Mouse (Mus musculus): ENCODE data around the gene Magi1.

The Magi1 gene

DNA sequence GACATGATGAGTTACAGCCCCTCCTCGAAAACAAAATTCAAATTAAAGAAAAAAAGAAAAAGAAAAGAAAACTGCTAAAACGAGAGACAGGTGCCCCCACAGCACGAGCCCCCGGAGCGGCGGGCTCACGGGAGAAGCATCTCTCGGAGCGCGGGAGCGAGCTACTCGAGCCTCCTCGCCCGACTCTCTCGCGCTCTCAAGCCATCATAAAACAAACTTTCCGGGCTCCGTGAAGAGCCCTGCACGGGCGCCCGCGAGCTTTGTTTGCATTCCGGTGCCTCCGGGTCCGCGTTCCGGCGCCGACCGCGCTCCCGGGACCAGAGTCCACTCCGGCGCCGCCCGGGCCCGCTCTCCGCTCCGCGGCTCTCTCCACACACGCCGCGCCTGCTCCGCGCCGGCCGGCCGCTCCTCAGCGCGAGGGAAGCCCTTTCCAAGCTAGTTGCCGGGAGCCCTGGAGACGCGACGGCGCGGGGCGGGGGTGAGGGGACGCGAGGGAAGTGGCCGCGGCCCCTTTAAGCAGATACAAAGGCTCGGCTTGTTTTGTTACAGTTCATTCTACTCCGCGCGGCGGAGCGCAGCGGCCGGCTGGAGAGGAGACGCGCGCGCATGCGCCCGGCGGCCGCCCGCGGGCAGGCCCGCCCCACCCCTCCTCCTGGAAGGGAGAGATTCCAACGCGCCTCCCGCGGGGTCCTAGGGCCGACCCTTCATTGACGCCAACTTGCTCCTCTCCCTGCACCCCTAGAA is at the start of gene Magi1:
Gene Magi1 (minus strand): TSS at position 600 of the 744 bp plus-strand sequence.
- DNase-seq = peak; percentile 65

DNA sequence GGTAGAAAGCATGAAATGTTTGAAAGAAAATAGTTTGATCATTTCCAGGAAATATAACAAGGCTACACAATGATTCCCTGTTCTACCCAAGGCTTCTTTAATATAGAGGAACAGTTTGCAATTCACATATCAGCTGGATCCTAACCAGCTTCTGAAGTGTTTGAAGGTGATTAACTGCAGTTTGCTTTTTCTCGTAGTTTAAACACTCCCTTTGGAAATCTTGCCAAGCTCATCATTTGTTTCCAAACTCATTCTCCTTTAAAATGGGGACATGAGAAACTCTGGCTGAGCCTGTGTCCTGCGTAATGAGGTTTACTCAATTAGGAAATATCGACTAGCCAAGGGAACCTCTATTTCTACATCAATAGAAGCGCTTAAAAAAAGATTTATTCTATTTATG is 43.4 kb upstream of the Magi1 start:
- DNase-seq = no peak

DNA sequence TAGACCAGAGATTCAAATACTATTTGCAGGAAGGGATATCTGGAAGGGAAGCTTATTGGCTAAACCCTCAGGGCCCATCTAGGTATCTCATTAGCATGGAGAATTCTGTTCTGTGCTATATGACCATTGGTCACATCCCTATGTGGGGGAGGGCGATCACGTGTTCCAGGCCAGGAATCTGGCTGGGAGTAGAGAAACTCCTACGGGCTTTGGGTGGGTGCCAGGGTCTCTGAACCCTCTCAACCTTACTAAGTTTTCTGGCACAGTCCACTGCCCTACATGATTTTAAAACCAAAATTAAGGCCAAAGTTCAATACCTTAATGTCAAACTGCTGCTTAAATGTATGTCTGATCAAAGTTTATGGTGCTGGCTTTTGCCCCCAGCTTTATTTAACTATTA is 33.2 kb upstream of the Magi1 start:
- DNase-seq = no peak

DNA sequence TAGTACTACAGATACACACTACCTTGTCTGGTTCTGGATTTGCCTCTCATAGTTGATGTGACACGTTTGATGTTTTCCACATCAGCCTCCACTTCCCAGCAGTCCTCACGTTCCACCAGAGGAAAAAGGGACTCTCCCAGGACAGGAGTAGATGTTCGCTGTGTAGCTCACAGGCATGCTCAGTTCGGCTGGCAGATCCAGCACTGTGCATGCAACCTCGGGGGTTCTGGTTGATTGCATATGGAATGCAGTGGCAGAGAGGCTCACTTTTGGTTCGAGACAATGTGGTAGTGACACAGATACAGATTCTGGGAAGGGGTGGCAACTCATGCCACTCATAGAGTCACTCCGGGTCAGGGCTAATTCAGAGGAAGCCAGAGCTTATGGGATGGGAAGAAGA is 28.6 kb upstream of the Magi1 start:
- no peak for DNase-seq

DNA sequence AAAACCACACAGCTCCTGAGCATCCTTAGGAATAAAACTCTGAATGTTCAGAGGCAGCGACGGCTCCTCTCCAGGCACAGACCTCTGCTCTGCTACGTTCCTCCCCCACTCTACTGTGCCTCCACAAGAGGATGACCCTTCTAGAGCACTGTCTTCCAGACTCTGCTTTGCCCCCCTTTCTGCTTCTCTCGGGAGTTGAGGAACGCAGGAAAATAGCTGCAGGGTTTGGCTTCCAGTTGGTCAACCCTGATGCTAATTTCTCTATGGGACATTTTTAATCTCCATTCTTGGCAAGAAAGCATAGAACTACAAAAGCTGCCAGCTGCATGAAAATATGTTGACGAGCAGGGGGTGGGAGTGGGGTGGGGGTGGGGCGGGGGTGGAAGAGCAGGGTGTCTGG is 24.8 kb upstream of the Magi1 start:
- DNase-seq = no peak

DNA sequence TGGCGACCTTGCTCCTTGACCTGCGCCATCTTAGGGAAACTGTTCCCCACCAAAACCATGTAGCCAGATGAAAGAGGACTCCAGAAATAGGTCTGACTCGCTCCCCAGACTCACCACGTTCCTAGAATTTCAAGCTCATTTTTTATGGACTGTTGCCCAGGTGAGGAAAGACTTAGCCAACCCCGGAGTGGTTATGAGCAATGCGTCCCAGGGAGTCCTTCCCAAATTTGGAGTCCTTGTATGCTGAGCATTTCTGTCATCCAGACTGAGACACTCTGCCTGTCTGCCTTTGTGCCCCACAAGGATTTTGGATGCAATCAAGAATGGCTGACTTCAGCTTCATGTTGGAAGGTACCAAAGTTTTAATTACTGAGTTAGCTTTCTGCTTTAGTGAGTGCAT is 19.8 kb upstream of the Magi1 start:
- no peak for DNase-seq

DNA sequence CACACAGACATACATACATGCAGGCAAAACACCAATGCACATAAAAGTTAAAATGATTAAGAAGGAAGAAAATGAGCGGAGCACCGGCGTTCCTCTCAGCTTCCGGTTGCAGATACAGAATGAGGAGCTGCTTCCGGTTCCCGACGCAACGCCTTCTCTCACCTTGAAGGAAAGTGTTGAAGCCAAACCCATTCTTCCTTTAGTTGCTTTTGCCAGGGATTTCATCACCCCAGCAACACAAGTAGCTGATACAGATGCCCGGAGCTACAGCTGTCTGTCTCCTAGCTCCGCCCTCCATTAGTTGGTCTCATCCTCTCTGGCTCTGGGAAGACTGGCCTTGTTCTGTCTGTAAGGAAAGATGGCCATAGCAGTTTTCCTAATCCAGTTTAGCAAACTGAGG is 18.1 kb upstream of the Magi1 start:
- no peak for DNase-seq

DNA sequence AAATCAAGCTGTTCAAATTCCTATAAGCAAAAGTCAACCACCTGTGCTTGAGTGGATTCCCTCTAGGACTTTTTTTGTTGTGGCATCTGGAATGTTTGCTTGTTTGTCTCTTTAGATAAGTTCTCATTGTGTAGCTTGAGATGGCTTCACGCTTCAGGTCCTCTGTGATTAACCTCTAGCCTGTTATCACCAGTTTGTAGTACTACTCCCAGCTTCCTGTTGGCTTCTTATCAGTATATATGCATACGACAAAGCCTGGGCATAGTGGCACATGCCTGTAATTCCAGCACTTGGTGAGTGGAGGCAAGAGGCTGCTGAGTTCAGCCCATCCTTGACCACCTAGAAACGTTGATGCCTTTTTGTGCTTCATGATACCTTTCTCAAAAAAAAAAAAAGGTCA is 16.8 kb upstream of the Magi1 start:
- DNase-seq = no peak

DNA sequence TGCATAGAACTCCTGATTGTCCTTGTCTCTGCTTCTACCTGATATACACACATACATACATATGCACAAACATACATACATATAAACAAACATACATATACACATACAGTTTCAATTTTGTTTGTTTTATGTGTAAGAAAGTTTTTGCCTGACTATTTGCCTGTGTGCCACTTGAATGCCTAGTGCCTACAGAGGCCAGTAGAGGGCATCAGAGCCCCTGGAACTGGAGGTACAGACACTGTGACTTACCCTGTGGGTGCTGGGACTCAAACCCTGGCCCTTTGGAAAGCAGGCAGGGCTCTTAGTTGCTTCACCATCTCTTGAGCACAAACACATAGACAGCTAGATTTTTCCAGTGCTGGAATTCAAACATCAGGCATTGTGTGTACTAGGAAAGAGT is 3.7 kb upstream of the Magi1 start:
- no peak for DNase-seq

DNA sequence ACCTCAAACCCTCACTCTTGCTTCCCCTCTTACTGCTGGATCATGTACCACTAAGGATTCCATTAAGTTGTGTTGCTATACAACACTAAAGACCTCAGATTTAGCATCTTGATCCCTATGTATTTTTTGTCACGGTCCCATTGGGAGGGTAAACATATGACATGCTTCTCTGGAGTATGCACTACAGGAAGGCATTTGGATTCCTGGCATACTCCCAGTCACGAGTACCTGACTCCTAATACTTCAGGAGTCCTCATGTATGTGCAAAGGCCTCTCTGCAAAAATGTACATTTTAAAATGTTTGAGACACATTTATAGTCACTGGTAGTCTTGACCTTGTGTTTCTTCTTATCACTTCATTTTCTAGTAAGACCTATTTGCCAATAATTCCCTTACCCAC is 2.8 kb upstream of the Magi1 start:
- no peak for DNase-seq

DNA sequence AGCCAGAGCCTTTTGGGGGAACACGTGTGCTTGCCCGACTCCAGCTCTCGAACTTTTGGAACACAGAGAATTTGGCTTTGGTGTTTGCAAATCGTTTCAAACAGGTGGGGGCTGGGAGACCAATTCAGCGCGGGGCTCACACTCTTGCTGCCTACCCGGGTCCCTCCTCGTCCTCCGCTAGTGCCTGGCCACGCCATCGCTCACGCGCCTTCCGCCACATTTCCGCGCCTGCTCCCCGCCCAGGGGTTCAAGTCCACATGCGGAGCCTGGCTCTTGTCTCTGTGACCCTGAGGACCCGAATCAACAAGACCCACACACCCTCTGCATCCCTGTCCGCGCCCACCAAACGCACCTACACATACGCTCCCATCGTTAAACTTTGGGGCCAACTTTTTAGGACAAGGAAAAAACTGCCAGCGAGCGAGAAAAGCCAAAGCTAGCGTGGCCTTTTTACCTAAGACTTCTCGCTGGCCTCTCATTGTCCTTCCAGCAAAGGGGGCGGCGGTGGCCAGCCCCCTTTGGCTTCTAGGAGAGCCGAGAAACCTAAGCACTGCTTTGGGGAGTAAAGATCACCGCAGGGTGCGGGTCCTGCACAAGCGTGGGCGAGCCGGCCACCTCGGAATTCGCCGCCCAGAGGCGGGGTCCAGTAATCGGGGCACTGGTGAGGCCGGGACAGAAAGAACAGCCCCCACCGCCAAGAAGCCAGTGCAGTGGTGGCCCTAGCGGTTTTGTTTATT is 540 bp upstream of the Magi1 start:
- no peak for DNase-seq

DNA sequence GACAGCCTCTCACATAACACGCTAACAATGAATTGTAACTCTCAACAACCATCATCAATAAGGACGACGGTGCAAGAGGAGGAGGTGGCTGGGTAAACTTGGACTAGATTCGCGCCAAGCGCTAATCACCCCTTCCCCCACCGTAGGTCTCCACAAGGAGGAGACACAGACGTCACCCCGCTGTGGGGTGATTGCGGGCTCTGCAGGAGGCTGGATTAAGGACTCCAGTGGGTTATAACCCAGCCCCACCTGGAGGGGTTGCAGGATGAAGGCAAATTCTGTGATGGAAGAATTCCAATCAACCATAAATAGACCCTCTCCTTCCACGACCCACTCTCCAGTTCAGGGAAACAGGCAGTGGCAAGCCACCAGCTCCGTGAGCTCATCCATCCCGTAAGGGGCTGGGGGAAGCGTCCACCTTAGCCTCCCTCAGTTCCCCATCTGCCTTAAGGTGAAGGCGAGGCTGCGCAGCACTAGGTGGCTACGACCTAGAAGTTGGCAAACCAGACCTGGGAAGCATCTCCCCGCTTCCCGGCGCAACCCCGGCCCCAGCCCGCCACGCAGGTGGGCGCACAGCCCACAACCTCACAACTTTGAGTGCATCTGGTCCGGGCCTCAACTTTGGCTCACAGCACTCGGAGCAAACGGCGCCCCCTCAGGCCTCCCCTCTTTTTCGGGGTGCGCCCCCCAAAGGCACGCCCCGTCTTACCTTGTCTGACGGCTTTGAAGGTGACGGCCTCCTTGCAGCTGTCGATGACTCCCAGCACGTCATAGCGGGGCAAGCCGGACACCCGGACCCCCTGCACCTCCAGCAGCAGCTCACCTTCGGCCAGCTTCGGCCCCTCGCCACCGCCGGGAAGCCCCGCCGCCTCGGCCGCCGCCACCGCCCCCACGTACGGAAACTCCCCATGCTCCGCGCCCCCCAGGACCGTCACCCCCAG is 1.1 kb downstream of the Magi1 start:
- DNase-seq = peak; percentile 2

DNA sequence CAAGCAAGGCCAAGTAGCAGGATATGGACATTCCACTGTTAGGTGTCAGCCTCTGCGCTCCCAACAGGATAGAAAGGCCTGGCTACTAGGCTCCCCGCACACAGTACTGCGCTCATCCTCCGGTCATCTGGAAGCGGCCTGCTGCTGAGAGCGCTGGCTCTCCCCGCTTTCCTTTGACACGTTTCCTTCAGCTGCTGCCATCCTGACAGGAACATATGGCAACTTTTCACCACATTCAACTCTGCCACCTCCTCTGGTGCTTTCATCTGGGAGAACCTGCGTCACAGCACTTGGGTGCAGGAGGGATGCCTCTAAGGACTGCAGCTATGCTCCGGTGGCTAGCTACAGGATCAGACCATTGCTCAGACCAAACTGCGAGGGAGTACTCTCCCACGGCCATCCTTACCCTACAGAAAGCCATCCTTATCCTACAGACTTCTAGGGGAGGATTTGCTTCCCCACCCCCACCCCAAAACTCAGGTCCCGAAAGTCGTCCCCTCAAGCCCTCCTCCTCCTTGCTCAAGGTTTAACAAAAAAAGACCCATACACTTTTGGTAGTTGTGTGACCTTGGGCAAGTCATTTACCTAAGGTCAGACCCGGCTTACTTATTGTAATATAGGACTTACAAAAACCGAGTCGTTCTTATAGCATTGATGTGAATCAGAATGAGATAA is 2.0 kb downstream of the Magi1 start:
- no peak for DNase-seq

DNA sequence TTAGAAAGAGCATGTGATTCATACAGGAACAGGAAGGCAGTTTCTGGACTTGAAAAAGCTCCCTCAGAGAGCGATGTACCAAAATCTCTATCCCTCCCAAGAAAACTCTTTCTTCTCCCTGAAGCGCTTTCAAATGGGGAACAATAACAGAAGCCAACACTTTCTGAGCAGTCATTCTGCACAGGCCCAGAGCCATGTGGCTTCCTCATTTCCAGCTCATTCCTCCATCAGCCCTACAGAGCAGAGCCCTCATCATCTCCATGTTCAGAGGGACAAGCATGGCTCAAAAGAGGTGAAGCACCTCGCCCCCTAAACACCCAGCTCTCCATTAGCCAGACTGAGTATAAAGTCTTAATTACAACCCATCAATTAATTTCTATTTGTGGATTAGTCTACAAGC is 9.8 kb downstream of the Magi1 start:
- no peak for DNase-seq

DNA sequence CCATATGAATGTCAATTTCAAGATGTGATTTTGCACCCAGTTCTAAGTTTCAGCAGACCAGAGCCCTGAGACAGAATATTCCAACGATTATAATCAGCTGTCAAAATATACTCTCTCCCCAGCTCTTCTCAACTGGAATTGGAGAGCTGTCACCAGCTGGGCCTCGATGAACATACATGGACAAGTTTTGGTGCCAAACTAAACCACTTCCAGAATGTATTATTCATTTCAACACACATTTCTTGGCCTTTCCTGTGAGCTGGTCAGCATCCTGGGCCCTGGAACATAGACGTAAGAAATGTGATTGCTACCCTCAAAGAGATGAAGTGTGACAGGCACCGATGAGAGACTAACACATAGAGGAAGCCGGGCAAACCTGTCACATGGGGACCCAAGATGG is 13.7 kb downstream of the Magi1 start:
- no peak for DNase-seq

DNA sequence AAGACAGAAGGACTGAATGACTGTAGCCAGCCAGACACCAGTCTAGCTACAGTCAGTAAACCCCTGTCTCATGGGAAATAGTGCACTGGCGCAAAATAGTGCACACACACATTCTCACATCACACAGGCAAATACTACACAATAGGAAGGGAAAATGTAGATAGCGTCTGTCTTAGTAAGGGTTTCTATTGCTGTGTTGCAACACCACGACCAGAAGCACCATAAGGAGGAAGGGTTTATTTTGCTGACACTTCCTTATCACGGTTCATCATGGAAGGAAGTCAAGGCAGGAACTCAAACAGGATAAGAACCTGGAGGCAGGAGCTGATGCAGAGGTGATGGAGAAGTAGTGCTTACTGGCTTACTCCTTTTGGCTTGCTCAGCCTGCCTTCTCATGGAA is 14.5 kb downstream of the Magi1 start:
- DNase-seq = no peak

DNA sequence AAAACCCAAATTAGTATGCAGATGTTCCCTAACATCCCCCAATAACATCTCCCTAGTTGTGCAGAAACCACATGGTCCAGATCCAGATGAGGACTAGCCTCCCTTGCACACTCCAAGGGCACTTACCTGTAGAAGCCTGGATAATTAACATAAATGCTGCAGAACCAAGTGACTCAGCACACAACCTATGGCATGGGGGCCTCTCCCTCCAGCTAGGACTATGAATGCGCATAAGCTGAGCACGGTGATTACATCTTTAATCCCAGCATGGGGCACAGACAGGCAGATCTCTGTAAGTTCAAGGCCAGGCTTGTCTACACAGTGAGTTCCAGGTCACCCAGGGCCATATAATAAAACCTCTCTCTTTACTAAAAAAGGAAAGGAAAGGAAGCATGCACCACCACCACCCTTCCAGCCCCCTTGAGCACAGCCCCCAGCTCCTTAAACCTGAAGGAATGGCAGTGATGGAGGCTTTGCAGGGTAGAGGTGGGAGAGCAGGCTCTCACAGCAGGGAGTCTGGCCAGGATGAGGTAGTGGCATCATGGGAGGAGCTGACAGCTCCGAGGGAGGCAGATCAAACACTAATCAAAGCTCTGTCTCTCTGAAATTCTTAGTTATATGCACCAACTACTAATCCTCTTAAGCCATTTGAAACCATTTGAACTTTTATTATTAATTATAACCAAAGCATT is 18.3 kb downstream of the Magi1 start:
- no peak for DNase-seq

DNA sequence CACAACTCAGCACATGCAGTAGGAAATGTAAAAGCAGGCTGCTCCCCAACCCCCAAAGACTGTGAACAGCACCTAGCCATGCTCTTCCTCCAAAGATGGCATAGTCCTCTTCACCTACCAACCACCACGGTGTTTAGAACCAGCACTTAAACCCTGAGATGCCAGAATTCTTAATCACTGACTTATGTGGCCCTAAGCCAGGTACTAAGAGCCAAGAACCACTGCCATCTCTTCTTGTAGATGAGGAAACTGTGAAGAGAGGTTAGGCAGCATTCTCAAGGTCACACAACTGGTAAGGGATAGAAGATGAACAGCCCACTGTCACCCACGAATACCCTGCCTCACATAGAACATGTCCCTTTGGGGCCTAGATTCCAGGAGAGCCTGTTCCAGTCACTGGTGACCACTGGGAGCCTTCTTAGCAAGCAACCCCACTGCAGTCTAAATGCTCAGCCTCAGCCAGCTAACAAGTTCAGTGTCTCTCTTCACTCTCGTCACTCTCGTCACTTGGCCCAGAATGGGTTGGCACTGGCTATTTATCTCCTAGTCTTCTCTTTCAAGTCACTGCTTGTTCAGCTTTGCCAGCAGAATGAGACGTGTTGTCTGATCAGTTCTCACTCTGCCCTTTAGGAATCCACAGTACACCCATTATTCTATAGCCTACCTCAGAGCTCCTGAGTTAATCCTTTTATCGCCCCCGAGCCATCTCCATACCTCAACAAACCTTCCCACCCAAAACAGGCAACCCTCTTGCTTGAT is 19.4 kb downstream of the Magi1 start:
- no peak for DNase-seq

DNA sequence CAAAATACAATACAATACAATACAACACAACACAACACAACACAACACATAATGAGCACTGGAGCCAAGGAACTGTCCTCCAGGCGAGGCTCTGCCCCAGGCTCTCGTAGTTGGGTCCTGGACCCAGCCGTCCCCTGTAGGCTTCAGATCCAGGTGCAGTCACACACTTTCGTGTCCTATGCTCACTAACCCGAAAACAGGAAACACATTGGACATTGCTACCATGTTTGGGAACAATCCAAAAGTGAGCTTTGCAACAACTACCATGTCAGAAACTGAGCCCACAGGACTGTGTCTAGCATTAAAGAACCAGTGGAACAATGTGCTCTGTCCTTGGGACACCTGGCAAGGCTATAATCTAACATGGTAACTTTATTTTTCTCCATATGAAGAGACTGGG is 22.9 kb downstream of the Magi1 start:
- no peak for DNase-seq

DNA sequence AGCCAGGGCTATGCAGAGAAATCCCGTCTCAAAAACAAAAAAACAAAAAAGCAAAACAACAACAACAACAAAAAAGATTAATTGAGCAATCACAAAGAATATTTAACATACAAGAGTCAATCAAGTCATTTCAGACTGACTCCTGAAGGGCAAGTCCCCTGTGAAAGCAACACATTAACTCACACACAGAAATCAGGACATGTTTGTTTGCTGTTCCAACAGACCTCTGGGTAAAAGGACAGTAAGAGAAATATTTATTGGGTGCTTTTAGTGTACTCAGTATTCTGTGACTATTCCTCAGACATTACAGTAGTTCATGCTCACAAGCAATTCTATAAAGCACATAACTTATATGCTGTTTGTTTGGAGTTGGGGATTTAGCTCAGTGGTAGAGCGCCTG is 23.7 kb downstream of the Magi1 start:
- no peak for DNase-seq

DNA sequence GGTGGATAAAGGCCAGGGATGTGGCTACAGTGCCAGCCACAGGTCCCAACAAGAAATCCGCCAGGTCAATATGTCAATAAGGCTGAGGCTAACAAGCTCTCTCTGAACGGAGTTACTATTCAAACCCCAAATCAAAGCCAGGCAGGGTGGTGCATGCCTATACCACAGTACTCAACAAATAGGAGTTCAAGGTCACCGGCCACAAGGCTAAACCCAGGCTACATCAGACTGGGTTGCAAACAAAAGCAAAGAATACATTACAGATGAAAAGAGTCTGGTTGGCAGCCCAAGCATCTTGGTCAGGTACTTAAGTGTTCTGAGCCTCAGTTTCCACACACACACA is 25.9 kb downstream of the Magi1 start:
- DNase-seq = no peak

Measured in thymus, postnatal 25 days (tissue).